Mouse (Mus musculus) neural tube, embryonic 13.5 days (tissue): ENCODE measurements at regions not wholly inside any gene's neighbourhood (a gene's known extent, or its start where the extent isn't known, plus 50 kb on each side); places are given as distances from the start of the nearest gene placed in this dataset.
"Not testable (repeated sequence)": the region's sequence is repeated elsewhere in the genome, so short reads cannot be mapped to it uniquely, and the experiment has no call there.

Source experiments
- ATAC-seq: fragments of 200-750 bp; cut with Nextera tagmentation; 2 replicates; pipeline ENCODE4 v1.8.0; 2017; ENCODE audit warnings: low read depth, mild to moderate bottlenecking, moderate TSS enrichment, moderate library complexity
- H3K27ac ChIP-seq: fragments of 300-500 bp; sonication (generic); replicated peaks from 2 replicates; pipeline ENCODE4 v1.5.1; 2015; ENCODE audit warnings: moderate library complexity, mild to moderate bottlenecking, inconsistent platforms
- H3K27me3 ChIP-seq: fragments of 300-500 bp; sonication (generic); 2 replicates; pipeline ENCODE4 v1.6.1; 2015; ENCODE audit warnings: mild to moderate bottlenecking, inconsistent platforms
- H3K36me3 ChIP-seq: fragments of 300-500 bp; sonication (generic); 2 replicates; pipeline ENCODE4 v1.6.1; 2015; ENCODE audit warnings: mild to moderate bottlenecking, inconsistent platforms
- H3K4me1 ChIP-seq: fragments of 300-500 bp; sonication (generic); replicated peaks from 2 replicates; pipeline ENCODE4 v1.6.1; 2015; ENCODE audit warnings: inconsistent platforms
- H3K4me2 ChIP-seq: fragments of 300-500 bp; sonication (generic); 2 replicates; pipeline ENCODE4 v1.6.1; 2015; ENCODE audit warnings: inconsistent platforms, mild to moderate bottlenecking, moderate library complexity
- H3K4me3 ChIP-seq: fragments of 300-500 bp; sonication (generic); 2 replicates; pipeline ENCODE4 v1.5.1; 2015; ENCODE audit warnings: mild to moderate bottlenecking, inconsistent platforms
- H3K9ac ChIP-seq: fragments of 300-500 bp; sonication (generic); 2 replicates; pipeline ENCODE4 v1.6.1; 2015; ENCODE audit warnings: moderate library complexity, mild to moderate bottlenecking, inconsistent platforms
- H3K9me3 ChIP-seq: fragments of 300-500 bp; sonication (generic); 2 replicates; pipeline ENCODE4 v1.6.1; 2016; ENCODE audit warnings: inconsistent platforms
- WGBS: fragments of 180-500 bp; shearing (Covaris S2); methylation state at CpG from one replicate; pipeline ENCODE4 v1.1.7; 2015; 5-methylcytosine and 5-hydroxymethylcytosine counted together

DNA sequence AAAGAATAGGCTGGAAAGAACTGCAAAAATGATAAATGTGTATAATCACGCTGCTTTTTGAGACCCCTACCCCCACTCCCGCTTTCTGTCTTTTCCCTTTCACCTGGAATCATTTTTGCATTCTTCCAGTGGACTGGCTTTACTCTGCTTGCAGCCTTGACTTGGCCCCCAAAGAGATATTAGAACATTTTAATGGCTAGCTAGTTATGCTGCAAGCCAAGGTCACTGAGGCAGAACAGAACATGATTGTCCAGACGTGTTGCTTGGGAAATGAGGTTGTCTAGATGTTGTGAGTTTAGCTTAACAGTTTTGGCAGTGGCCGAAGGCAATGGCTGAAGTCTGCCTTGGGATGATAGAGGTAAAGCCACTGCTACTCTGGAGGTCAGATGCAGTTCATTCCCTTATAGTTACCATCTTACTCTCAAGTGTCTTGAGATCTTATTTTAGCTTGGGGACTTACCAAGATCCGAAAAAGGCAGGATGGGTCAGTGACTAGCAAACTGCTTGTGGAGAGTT lies 87.9 kb upstream of the Tars start:
- Histone ChIP-seq H3K9me3 (no peaks in the 10 kb centered on the region), H3K4me3 (no peak overlapping the region), H3K36me3 (no peaks in the 10 kb centered on the region), H3K4me1 (no peaks in the 10 kb centered on the region), H3K27ac (no peak overlapping the region), H3K9ac (no peak overlapping the region), H3K27me3 (no peaks in the 10 kb centered on the region), H3K4me2 (no peak overlapping the region)
- ATAC-seq, result no peak
- WGBS, result 83% methylated on average over 5 of the region's 5 CpGs

DNA sequence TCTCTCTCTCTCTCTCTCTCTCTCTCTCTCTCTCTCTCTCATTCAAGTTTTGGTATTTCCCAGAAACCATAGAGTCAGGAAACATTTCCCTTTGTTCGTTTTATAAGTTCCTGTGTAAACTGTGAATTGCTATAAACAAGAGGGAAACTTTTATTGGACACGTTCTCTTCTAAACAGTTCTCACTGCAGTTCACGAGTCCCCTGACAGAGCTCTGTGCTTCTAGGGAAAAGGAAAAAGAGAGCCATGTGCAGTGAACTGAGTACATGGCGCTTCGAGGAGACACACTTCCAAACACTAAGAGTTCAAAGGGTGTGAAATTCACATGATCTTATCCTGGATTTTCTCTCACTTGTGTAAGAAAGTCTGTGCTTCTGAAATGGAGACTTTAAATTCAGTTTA lies 84.5 kb upstream of the Tars start:
- WGBS, result 75% methylated on average over 5 of the region's 5 CpGs
- H3K4me3 ChIP-seq, result no peak overlapping the region
- no peak overlapping the region for H3K27ac ChIP-seq
- H3K4me2 ChIP-seq, result no peak overlapping the region
- no peak for ATAC-seq
- H3K4me1 ChIP-seq, result no peaks in the 10 kb centered on the region
- H3K36me3 ChIP-seq, result no peaks in the 10 kb centered on the region
- no peaks in the 10 kb centered on the region for H3K9me3 ChIP-seq
- no peak overlapping the region for H3K9ac ChIP-seq
- H3K27me3 ChIP-seq, result no peaks in the 10 kb centered on the region

DNA sequence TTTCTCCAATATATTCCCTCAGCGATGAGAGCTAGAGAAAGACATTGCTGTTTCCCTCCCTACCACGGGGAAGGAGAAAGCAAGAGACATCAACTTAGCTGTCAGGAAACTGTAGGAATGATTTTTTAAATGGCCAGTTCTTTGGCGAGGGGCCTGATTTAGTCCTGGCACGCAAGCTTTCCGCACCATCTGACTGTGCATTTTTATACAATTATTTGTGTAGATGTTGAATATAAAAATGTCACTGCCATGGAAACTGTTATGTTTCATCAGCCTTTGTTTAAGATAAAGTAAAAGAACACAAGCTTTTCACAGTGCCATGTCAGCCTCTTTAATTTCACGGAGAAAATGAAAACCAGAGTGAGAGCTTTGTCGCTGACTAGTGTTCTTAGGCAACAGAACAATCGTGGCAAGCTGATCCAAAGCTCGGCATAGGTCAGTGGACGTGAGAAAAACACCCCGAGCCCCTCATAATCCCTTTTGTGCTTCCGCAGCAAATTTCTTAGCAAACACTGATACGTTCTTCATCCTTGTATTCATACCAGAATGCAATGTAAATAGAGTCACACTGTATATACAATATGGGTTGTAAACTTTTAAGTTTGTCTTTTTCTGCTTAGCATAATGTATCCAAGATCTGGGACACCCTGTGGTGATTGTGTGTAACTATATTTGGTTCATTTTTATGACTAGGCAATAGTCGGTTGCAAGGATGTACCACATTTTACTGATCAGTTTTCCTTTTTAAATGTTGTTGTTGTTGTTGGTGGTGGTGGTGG lies 79.9 kb upstream of the Tars start:
- Histone ChIP-seq H3K9me3 (no peaks in the 10 kb centered on the region), H3K4me2 (no peak overlapping the region), H3K36me3 (no peaks in the 10 kb centered on the region), H3K4me1 (no peaks in the 10 kb centered on the region), H3K9ac (no peak overlapping the region), H3K27ac (no peak overlapping the region), H3K4me3 (no peak overlapping the region), H3K27me3 (no peaks in the 10 kb centered on the region)
- ATAC-seq, result no peak
- WGBS, result 76% methylated on average over 14 of the region's 14 CpGs

DNA sequence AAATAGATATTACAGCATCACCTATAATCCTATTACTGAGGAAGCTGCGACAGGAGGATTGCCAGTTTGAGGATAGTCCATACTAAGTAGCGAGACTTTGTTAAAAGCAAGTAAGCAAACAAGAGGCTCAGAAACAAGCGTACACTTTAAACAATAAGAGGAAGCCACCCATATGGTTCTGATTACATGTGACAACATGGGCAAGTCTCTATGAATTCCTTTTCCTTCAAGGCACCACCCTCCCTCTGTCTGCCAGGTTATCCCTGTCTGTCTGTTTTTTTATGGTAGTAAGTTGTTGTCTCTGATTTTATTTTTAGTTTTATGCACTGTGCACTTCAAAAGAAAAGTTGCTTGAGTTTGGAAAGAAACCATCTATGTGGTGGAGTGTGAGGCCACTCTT lies 76.8 kb upstream of the Tars start:
- Histone ChIP-seq H3K9me3 (no peaks in the 10 kb centered on the region), H3K9ac (no peak overlapping the region), H3K36me3 (no peaks in the 10 kb centered on the region), H3K4me1 (no peaks in the 10 kb centered on the region), H3K4me2 (no peak overlapping the region), H3K4me3 (no peak overlapping the region), H3K27me3 (no peaks in the 10 kb centered on the region), H3K27ac (no peak overlapping the region)
- 89% methylated on average over 3 of the region's 3 CpGs for WGBS
- ATAC-seq, result no peak

DNA sequence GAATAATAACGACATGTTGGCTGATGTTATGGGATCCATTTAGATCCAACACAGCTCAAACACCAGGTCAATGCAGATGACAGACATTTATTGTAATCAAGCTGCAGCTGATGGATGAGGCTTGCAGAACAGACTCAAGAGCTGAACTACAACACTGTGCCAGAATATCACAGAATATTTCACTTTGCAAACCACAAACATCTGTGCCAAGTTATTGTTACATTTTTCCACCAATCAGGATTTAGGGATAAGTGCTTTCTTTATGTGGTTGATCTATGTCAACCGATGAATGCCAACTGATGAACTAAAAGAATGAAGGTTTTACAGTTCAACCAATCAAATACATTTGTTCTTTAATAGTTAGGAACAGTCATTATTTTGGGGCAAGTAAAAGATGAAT lies 63.9 kb upstream of the Tars start:
- no peaks in the 10 kb centered on the region for H3K36me3 ChIP-seq
- H3K4me1 ChIP-seq, result no peaks in the 10 kb centered on the region
- no peak overlapping the region for H3K4me2 ChIP-seq
- no peak overlapping the region for H3K4me3 ChIP-seq
- H3K27me3 ChIP-seq, result no peaks in the 10 kb centered on the region
- H3K27ac ChIP-seq, result no peak overlapping the region
- no peak for ATAC-seq
- 92% methylated on average over 2 of the region's 2 CpGs for WGBS
- no peak overlapping the region for H3K9ac ChIP-seq
- no peaks in the 10 kb centered on the region for H3K9me3 ChIP-seq

DNA sequence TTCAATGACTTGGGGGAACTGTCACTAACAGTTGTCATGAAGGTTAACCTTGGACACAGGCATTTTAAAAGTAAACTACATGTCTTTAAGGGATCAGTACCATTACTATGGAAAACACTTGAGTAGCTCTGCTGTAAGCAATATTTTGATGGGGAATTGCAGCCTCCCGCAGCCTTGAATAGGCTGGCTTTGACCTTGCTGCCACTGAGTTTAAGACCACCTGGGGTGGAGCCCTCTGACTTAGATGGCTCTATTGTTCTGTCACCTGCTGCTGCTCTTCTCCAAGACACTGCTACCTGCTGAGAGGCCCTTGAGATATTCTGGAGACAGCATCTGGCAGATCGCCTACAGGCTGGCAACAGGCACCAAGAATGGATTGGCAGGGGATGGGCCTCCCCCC lies 62.1 kb upstream of the Tars start:
- WGBS, result 22% methylated on average over 2 of the region's 2 CpGs
- H3K9me3 ChIP-seq, H3K4me2 ChIP-seq, H3K9ac ChIP-seq, H3K27ac ChIP-seq, ATAC-seq, H3K27me3 ChIP-seq, H3K36me3 ChIP-seq, H3K4me1 ChIP-seq, H3K4me3 ChIP-seq: not testable (repeated sequence)

DNA sequence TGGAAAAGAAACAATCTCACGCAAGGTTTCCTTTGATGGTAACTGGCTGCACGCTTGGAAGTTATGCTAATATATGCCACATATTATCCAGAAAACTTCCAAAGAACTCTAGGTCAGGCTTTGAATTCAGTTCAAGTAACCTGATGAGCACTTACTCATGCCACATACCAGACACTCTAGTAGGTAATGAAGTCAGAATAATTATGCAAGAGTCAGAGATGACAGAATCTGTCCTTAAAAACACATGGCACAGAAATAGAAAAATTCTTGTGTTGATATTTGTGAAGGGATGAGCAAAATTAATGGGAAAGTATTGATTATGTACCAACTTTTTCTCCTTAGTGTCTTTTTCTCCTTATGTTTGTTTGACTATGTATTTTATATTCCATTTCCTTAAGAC lies 59.8 kb upstream of the Tars start:
- Histone ChIP-seq H3K9me3 (no peaks in the 10 kb centered on the region), H3K4me2 (no peak overlapping the region), H3K36me3 (no peaks in the 10 kb centered on the region), H3K4me3 (no peak overlapping the region), H3K4me1 (no peaks in the 10 kb centered on the region), H3K27me3 (no peaks in the 10 kb centered on the region), H3K9ac (no peak overlapping the region), H3K27ac (no peak overlapping the region)
- 88% methylated on average over 2 of the region's 2 CpGs for WGBS
- no peak for ATAC-seq

DNA sequence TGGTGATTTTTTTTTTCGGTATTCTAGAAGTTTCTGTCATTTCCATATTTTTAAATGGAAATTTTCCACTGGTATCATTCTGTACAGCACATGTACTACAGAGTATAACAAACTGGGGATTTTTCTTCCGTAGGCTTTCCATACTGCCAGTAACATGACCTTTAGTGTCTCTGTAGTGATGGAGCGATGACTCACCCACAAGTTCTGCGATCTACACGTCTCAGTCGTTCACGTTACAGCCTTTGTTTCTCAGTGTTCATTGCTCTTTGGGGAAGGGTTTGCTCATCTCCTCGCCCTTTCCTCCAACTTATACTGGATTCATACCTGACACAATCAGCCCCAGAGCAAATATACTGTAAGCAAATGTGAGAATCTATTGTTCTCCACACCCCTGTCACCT lies 57.8 kb upstream of the Tars start:
- no peak overlapping the region for H3K9ac ChIP-seq
- no peaks in the 10 kb centered on the region for H3K9me3 ChIP-seq
- H3K4me3 ChIP-seq, result no peak overlapping the region
- no peak overlapping the region for H3K27ac ChIP-seq
- 88% methylated on average over 8 of the region's 8 CpGs for WGBS
- no peaks in the 10 kb centered on the region for H3K4me1 ChIP-seq
- ATAC-seq, result no peak
- H3K27me3 ChIP-seq, result no peaks in the 10 kb centered on the region
- no peaks in the 10 kb centered on the region for H3K36me3 ChIP-seq
- no peak overlapping the region for H3K4me2 ChIP-seq

DNA sequence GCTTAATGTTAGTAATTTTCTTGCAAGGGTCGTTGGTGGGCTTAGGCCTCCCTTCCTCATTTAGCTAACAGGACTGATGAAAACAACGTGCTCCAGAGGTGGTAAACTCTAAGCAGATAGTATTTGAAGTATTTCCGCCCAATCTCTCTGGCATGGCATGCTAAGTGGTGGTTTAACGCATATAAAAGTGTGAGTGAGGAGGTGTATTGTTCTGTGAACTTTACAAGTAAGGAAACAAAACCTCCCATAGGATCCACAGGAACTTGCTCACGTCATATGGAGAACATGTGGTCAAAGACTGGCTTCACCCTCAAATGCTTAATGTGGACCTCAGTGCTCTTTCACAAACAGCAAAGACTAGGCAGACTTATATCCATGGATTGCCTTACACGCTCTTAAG lies 56.5 kb upstream of the Tars start:
- Histone ChIP-seq H3K9ac (no peak overlapping the region), H3K27me3 (no peaks in the 10 kb centered on the region), H3K27ac (no peak overlapping the region), H3K4me2 (no peak overlapping the region), H3K9me3 (no peaks in the 10 kb centered on the region), H3K36me3 (no peaks in the 10 kb centered on the region), H3K4me3 (no peak overlapping the region), H3K4me1 (no peaks in the 10 kb centered on the region)
- no peak for ATAC-seq
- WGBS, result 79% methylated on average over 6 of the region's 6 CpGs

DNA sequence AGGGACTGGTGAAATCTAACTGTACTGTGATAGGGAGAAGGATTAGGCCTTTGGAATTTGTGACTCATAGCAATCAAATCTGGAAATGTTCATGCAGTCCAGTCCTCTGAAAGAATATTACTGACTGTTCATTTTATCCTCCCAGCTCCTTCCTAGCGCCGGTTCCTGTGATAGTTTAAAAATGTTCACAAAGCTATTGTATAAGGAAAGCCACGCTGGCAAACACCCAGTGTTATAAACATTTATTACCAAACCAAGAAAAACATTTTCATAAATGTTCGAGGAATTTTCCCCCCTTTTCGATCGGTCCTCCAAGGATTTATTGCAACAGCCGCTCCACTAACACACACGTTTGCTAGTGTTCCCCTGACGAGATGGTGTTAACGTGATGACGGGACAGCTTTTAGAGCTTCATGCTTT lies 55.9 kb upstream of the Tars start:
- WGBS, result 88% methylated on average over 11 of the region's 11 CpGs
- H3K4me2 ChIP-seq, result no peak overlapping the region
- no peak overlapping the region for H3K9ac ChIP-seq
- H3K9me3 ChIP-seq, result no peaks in the 10 kb centered on the region
- no peaks in the 10 kb centered on the region for H3K27me3 ChIP-seq
- H3K4me3 ChIP-seq, result no peak overlapping the region
- H3K36me3 ChIP-seq, result no peaks in the 10 kb centered on the region
- H3K27ac ChIP-seq, result no peak overlapping the region
- H3K4me1 ChIP-seq, result no peaks in the 10 kb centered on the region
- ATAC-seq, result no peak

DNA sequence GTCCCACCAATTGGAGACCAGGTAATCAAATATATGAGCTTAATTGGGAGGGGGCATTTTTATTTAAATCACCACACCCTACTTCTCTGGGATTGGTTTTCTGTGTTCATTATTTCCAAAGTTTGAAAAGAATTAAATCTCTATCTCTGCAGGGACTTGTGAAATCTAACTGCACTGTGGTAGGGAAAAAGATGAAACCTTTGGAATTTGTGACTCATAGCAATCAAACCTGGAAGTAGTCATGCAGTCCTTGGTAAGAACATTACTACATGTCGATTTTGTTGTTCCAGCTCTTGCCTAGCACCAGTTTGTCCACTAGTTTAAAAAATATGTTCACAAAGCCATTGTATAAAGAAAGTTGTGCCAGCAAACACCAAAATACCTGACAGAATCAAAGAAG lies 54.5 kb upstream of the Tars start:
- H3K9ac ChIP-seq, result no peak overlapping the region
- WGBS, result 85% methylated on average over 1 of the region's 1 CpGs
- H3K36me3 ChIP-seq, result no peaks in the 10 kb centered on the region
- no peaks in the 10 kb centered on the region for H3K9me3 ChIP-seq
- H3K4me2 ChIP-seq, result no peak overlapping the region
- no peaks in the 10 kb centered on the region for H3K4me1 ChIP-seq
- ATAC-seq, result no peak
- H3K27me3 ChIP-seq, result no peaks in the 10 kb centered on the region
- H3K4me3 ChIP-seq, result no peak overlapping the region
- no peak overlapping the region for H3K27ac ChIP-seq

DNA sequence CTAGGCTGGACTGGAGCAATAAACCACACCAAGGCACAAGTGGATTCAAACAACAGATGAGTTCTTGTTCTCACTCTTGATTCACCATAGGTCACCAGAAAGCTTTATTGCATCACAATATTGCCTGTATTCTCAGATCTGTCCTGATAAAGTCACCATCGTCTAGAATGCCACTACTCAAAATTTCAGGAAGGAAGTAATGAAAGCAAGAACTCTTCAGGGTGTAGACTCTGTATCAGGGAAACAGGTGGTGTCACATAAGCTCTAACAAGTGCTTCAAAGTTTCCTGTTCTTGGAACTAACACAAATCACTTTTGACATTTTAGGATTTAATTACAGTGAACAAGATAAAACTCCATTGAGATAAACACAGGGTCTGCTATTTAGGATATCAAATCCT lies 52.2 kb upstream of the Tars start:
- WGBS, result 82% methylated on average over 1 of the region's 1 CpGs
- Histone ChIP-seq H3K4me2 (no peak overlapping the region), H3K27ac (no peak overlapping the region), H3K9ac (no peak overlapping the region), H3K4me1 (no peaks in the 10 kb centered on the region), H3K9me3 (no peaks in the 10 kb centered on the region), H3K36me3 (no peaks in the 10 kb centered on the region), H3K27me3 (no peaks in the 10 kb centered on the region), H3K4me3 (no peak overlapping the region)
- ATAC-seq, result no peak
